Mouse (Mus musculus): ENCODE results near the gene Ube2q1. TPM values are rescaled to one million over a fixed set of nuclear protein-coding genes. Genes with fewer than 3 reads are reported as not detected.

Gene Ube2q1
- 50.7 and 53.2 TPM in 2 replicates for total RNA-seq (2014; rRNA removed)
- polyA plus RNA-seq (2015; fragmentation: Nextera tagmentation; extraction: Ambion mirVana): 9.2 and 9.5 TPM in 2 replicates

GRCm38 (mm10) chr3:89772968-89773709, at the start of gene Ube2q1:
Gene Ube2q1 (plus strand): TSS chr3:89773616.
- peak within 1 kb of the TSS; percentile 66 for H3K4me2 ChIP-seq (ENCODE audit: low read depth, low read length)
- peaks cover 21% of the 10 kb centered on the region for H3K4me1 ChIP-seq (ENCODE audit: insufficient read depth, low read length)
- ATAC-seq (peak; percentile 97), DNase-seq (ENCODE audit: low spot score) (peak; percentile 99)
- H3K9ac ChIP-seq (replicated peaks; ENCODE audit: low read length): peak within 1 kb of the TSS; percentile 98
- no peak for TF ChIP-seq CTCF (IDR thresholded peaks at IDR 0.05; ENCODE audit: low read depth)
- H3K36me3 ChIP-seq (ENCODE audit: insufficient read depth, low read length): peaks cover 17% of the 10 kb centered on the region; the same call in 1 of the 2 replicates
- H3K9me3 ChIP-seq (ENCODE audit: low read length): no peaks in the 10 kb centered on the region
- H3K4me3 ChIP-seq (ENCODE audit: low read length): peak within 1 kb of the TSS; percentile 73
- WGBS: under 1% methylated on average over 56 of the region's 90 CpGs
- no peaks in the 10 kb centered on the region for H3K27me3 ChIP-seq (ENCODE audit: insufficient read depth, low read length)
- peak within 1 kb of the TSS; percentile 96 for H3K27ac ChIP-seq

GRCm38 (mm10) chr3:89727028-89727427, 46.4 kb upstream of the Ube2q1 start:
- no peaks in the 10 kb centered on the region for H3K36me3 ChIP-seq (ENCODE audit: insufficient read depth, low read length)
- H3K9me3 ChIP-seq (ENCODE audit: low read length): no peaks in the 10 kb centered on the region
- H3K27me3 ChIP-seq (ENCODE audit: insufficient read depth, low read length): no peaks in the 10 kb centered on the region
- no peak overlapping the region for H3K4me2 ChIP-seq (ENCODE audit: low read depth, low read length)
- H3K4me1 ChIP-seq (ENCODE audit: insufficient read depth, low read length): peaks cover 7% of the 10 kb centered on the region
- no peak overlapping the region for H3K9ac ChIP-seq (replicated peaks; ENCODE audit: low read length)
- ATAC-seq (0 out of 2 replicates have a peak, but pooled peaks have one; percentile 52), DNase-seq (ENCODE audit: low spot score) (peak; percentile 61)
- H3K27ac ChIP-seq: no peak overlapping the region
- H3K4me3 ChIP-seq (ENCODE audit: low read length): no peak overlapping the region
- TF ChIP-seq CTCF (IDR thresholded peaks at IDR 0.05; ENCODE audit: low read depth): peak; percentile 85
- 15% methylated on average over 4 of the region's 4 CpGs for WGBS

GRCm38 (mm10) chr3:89728848-89729247, 44.6 kb upstream of the Ube2q1 start:
- ATAC-seq: no peak
- Histone ChIP-seq H3K9ac (replicated peaks; ENCODE audit: low read length) (no peak overlapping the region), H3K4me3 (ENCODE audit: low read length) (no peak overlapping the region), H3K4me1 (ENCODE audit: insufficient read depth, low read length) (peaks cover 7% of the 10 kb centered on the region), H3K27me3 (ENCODE audit: insufficient read depth, low read length) (no peaks in the 10 kb centered on the region), H3K4me2 (ENCODE audit: low read depth, low read length) (no peak overlapping the region), H3K36me3 (ENCODE audit: insufficient read depth, low read length) (no peaks in the 10 kb centered on the region), H3K9me3 (ENCODE audit: low read length) (no peaks in the 10 kb centered on the region), H3K27ac (no peak overlapping the region)
- no peak for DNase-seq (ENCODE audit: low spot score)
- peak; percentile 31; the same call in 1 of the 2 replicates for TF ChIP-seq CTCF (IDR thresholded peaks at IDR 0.05; ENCODE audit: low read depth)
- 82% methylated on average over 2 of the region's 2 CpGs for WGBS

- Histone ChIP-seq H3K9me3 (ENCODE audit: low read length) (no peaks in the 10 kb centered on the region), H3K27ac (peak overlapping the region; percentile 75), H3K9ac (replicated peaks; ENCODE audit: low read length) (peak overlapping the region; percentile 52), H3K36me3 (ENCODE audit: insufficient read depth, low read length) (0 out of 2 replicates have a peak, but pooled peaks cover under 1% of the 10 kb centered on the region), H3K4me2 (ENCODE audit: low read depth, low read length) (peak overlapping the region; percentile 72), H3K27me3 (ENCODE audit: insufficient read depth, low read length) (no peaks in the 10 kb centered on the region), H3K4me1 (ENCODE audit: insufficient read depth, low read length) (peaks cover 7% of the 10 kb centered on the region), H3K4me3 (ENCODE audit: low read length) (peak overlapping the region; percentile 47)
- peak; percentile 67 for TF ChIP-seq CTCF (IDR thresholded peaks at IDR 0.05; ENCODE audit: low read depth)
- 3% methylated on average over 32 of the region's 32 CpGs for WGBS
- DNase-seq (ENCODE audit: low spot score): peak; percentile 72
- peak; percentile 76 for ATAC-seq
Measured at GRCm38 (mm10) chr3:89730350-89731331, 42.8 kb upstream of the Ube2q1 start.

GRCm38 (mm10) chr3:89732091-89732490, 41.3 kb upstream of the Ube2q1 start:
- Histone ChIP-seq H3K4me2 (ENCODE audit: low read depth, low read length) (no peak overlapping the region), H3K4me1 (ENCODE audit: insufficient read depth, low read length) (peaks cover 7% of the 10 kb centered on the region), H3K9ac (replicated peaks; ENCODE audit: low read length) (no peak overlapping the region), H3K27ac (no peak overlapping the region), H3K9me3 (ENCODE audit: low read length) (no peaks in the 10 kb centered on the region), H3K4me3 (ENCODE audit: low read length) (no peak overlapping the region), H3K27me3 (ENCODE audit: insufficient read depth, low read length) (no peaks in the 10 kb centered on the region), H3K36me3 (ENCODE audit: insufficient read depth, low read length) (0 out of 2 replicates have a peak, but pooled peaks cover 8% of the 10 kb centered on the region)
- no peak for TF ChIP-seq CTCF (IDR thresholded peaks at IDR 0.05; ENCODE audit: low read depth)
- DNase-seq (ENCODE audit: low spot score): no peak
- WGBS: 86% methylated on average over 4 of the region's 4 CpGs
- ATAC-seq: no peak

GRCm38 (mm10) chr3:89738509-89738908, 34.9 kb upstream of the Ube2q1 start:
- Histone ChIP-seq H3K4me3 (ENCODE audit: low read length) (no peak overlapping the region), H3K27me3 (ENCODE audit: insufficient read depth, low read length) (no peaks in the 10 kb centered on the region), H3K4me1 (ENCODE audit: insufficient read depth, low read length) (no peaks in the 10 kb centered on the region), H3K27ac (no peak overlapping the region), H3K4me2 (ENCODE audit: low read depth, low read length) (no peak overlapping the region), H3K36me3 (ENCODE audit: insufficient read depth, low read length) (peaks cover 57% of the 10 kb centered on the region), H3K9ac (replicated peaks; ENCODE audit: low read length) (no peak overlapping the region), H3K9me3 (ENCODE audit: low read length) (no peaks in the 10 kb centered on the region)
- no peak for TF ChIP-seq CTCF (IDR thresholded peaks at IDR 0.05; ENCODE audit: low read depth)
- over 99% methylated on average over 6 of the region's 6 CpGs for WGBS
- no peak for DNase-seq (ENCODE audit: low spot score)
- ATAC-seq: no peak

Measured in hindbrain, postnatal 0 days (tissue).